Mouse (Mus musculus) spleen, postnatal 10 days (tissue): ENCODE measurements around the gene Vmn1r23.
"Not testable (repeated sequence)": the region's sequence is repeated elsewhere in the genome, so short reads cannot be mapped to it uniquely, and the experiment has no call there.

ENCODE experiments used
- DNase-seq, 2 experiments: peaks; one replicate each; pipeline ENCODE4 v3.0.0; 2021 to 2022; ENCODE audit warnings: low spot score in 2 of 2

The Vmn1r23 gene

DNA sequence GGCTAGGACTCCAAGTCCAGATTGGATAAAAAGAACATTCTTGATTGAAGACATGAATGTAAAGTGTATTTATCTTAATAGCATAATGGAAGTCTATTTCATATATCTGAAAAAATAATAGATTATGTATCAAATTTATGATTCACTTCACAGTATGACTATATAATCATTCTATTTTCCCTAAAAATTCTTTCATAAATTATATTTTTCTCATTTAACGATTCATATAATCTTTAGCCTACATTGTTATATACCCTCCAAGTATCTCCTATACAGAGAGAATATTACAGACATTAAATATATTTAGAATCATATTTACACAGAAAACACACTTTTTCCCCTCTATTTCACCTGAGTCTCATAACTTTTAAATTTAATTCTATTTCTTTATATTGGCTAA is at the start of gene Vmn1r23:
Gene Vmn1r23 (minus strand): TSS at position 101 of the 400 bp plus-strand sequence.
- no peak for DNase-seq

DNA sequence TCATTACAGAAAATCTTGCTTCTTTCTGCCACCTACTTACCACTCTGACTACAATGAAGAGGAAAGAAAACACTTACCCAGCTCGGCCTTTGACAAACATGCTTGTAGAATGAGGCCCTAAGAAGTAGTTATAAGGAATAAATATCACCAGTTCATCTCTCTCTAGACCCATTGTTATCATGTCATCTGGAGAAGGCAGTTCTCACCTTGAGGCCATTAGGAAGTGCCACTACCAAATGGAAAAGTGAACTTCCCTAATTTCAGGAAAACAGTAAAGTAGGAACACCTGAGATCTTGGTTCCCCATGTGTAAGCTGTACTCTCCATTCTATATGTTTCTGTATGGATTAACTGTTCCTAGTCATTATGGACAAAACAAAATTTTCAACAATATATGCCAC is 34.8 kb upstream of the Vmn1r23 start, which contains the start of gene Vmn1r24:
Gene Vmn1r24 (minus strand): TSS at position 101 of the 400 bp plus-strand sequence.
- not testable (repeated sequence) for DNase-seq

DNA sequence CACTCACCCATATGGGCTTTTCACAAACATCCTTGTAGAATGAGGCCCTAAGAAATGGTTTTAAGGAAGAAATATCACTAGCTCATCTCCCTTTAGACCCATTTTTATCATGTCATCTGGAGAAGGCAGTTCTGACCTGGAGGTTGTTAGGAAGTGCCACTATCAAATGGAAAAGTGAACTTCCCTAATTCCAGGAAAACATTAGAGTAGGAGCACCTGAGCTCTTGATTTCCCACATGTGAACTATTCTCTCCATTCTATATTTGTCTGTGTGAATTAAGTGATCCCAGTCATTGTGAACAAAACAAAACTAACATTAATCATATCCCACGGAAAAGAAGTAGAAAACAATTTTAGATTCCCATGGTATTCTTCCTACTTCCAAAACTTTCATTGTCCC is 18.7 kb downstream of the Vmn1r23 start, which contains the start of gene Vmn1r22:
Gene Vmn1r22 (minus strand): TSS at position 101 of the 400 bp plus-strand sequence.
- DNase-seq = no peak
